Mouse (Mus musculus): Measurements from ENCODE around the gene Ctbp2.

Ctbp2 gene

GRCm38 (mm10) chr7:133088411-133088810, 35.7 kb downstream of the Ctbp2 start:
- DNase-seq (ENCODE audit: low spot score in 2 of 2), result no peak

GRCm38 (mm10) chr7:133085408-133085807, 38.7 kb downstream of the Ctbp2 start:
- no peak for DNase-seq (ENCODE audit: low spot score in 2 of 2)

- no peak for DNase-seq (ENCODE audit: low spot score in 2 of 2)
Measured at GRCm38 (mm10) chr7:133083936-133084614, 40.1 kb downstream of the Ctbp2 start.

- no peak for DNase-seq (ENCODE audit: low spot score in 2 of 2)
Measured at GRCm38 (mm10) chr7:133078929-133079328, 45.2 kb downstream of the Ctbp2 start.

- no peak for DNase-seq (ENCODE audit: low spot score in 2 of 2)
Measured at GRCm38 (mm10) chr7:133074462-133075133, 49.6 kb downstream of the Ctbp2 start.

- no peak for DNase-seq (ENCODE audit: low spot score in 2 of 2)
Measured at GRCm38 (mm10) chr7:133073147-133073651, 51.0 kb downstream of the Ctbp2 start.

GRCm38 (mm10) chr7:133072535-133072934, 51.6 kb downstream of the Ctbp2 start:
- DNase-seq (ENCODE audit: low spot score in 2 of 2), result no peak

GRCm38 (mm10) chr7:133067321-133067841, 56.8 kb downstream of the Ctbp2 start:
- no peak for DNase-seq (ENCODE audit: low spot score in 2 of 2)

GRCm38 (mm10) chr7:133066776-133067175, 57.4 kb downstream of the Ctbp2 start:
- DNase-seq (ENCODE audit: low spot score in 2 of 2), result no peak

- no peak for DNase-seq (ENCODE audit: low spot score in 2 of 2)
Measured at GRCm38 (mm10) chr7:133062055-133062454, 62.1 kb downstream of the Ctbp2 start.

- no peak for DNase-seq (ENCODE audit: low spot score in 2 of 2)
Measured at GRCm38 (mm10) chr7:133060170-133060569, 64.0 kb downstream of the Ctbp2 start.

- no peak for DNase-seq (ENCODE audit: low spot score in 2 of 2)
Measured at GRCm38 (mm10) chr7:133059517-133060104, 64.5 kb downstream of the Ctbp2 start.

GRCm38 (mm10) chr7:133059150-133059509, 65.0 kb downstream of the Ctbp2 start:
- DNase-seq (ENCODE audit: low spot score in 2 of 2), result no peak

GRCm38 (mm10) chr7:133058496-133059149, 65.5 kb downstream of the Ctbp2 start:
- DNase-seq (ENCODE audit: low spot score in 2 of 2), result no peak

- no peak for DNase-seq (ENCODE audit: low spot score in 2 of 2)
Measured at GRCm38 (mm10) chr7:133056924-133057323, 67.2 kb downstream of the Ctbp2 start.

GRCm38 (mm10) chr7:133054486-133054885, 69.7 kb downstream of the Ctbp2 start:
- DNase-seq (ENCODE audit: low spot score in 2 of 2), result no peak

GRCm38 (mm10) chr7:133053757-133054156, 70.4 kb downstream of the Ctbp2 start:
- no peak for DNase-seq (ENCODE audit: low spot score in 2 of 2)

- DNase-seq (ENCODE audit: low spot score in 2 of 2), result no peak
Measured at GRCm38 (mm10) chr7:133052819-133053218, 71.3 kb downstream of the Ctbp2 start.

- DNase-seq (ENCODE audit: low spot score in 2 of 2), result no peak
Measured at GRCm38 (mm10) chr7:133050681-133051080, 73.5 kb downstream of the Ctbp2 start.

GRCm38 (mm10) chr7:133048085-133048630, 76.0 kb downstream of the Ctbp2 start:
- no peak for DNase-seq (ENCODE audit: low spot score in 2 of 2)

GRCm38 (mm10) chr7:133047287-133047686, 76.9 kb downstream of the Ctbp2 start:
- no peak for DNase-seq (ENCODE audit: low spot score in 2 of 2)

- no peak for DNase-seq (ENCODE audit: low spot score in 2 of 2)
Measured at GRCm38 (mm10) chr7:133044721-133045120, 79.4 kb downstream of the Ctbp2 start.

Data from spleen, postnatal 10 days (tissue).